Mouse (Mus musculus) forebrain, embryonic 14.5 days (tissue): ENCODE results near the gene Hoxb8. TPM values are rescaled to one million over a fixed set of nuclear protein-coding genes. Genes with fewer than 3 reads are reported as not detected.

Source experiments
- ATAC-seq: fragments of 200-750 bp; cut with Nextera tagmentation; 2 replicates; pipeline ENCODE4 v1.8.0; 2017; ENCODE audit warnings: mild to moderate bottlenecking, moderate library complexity
- DNase-seq: peaks from one replicate; pipeline ENCODE4 v3.0.0-alpha.2; 2015; ENCODE audit warnings: low spot score
- H3K27ac ChIP-seq: fragments of 300-500 bp; sonication (generic); 2 replicates; pipeline ENCODE4 v1.5.1; 2014; ENCODE audit warnings: low read depth, mild to moderate bottlenecking, control low read depth, low read length, moderate library complexity
- H3K27me3 ChIP-seq: fragments of 300-500 bp; sonication (generic); replicated peaks from 2 replicates; pipeline ENCODE4 v1.6.1; 2014; ENCODE audit warnings: low read length, control low read depth, mixed read lengths; ENCODE audit not compliant: control insufficient read depth, insufficient read depth
- H3K36me3 ChIP-seq: fragments of 300-500 bp; sonication (generic); 2 replicates; pipeline ENCODE4 v1.6.1; 2014; ENCODE audit warnings: low read length, control low read depth; ENCODE audit not compliant: control insufficient read depth, insufficient read depth
- H3K4me1 ChIP-seq: fragments of 300-500 bp; sonication (generic); 2 replicates; pipeline ENCODE4 v1.6.1; 2014; ENCODE audit warnings: antibody characterized with exemption, low read length, control low read depth; ENCODE audit not compliant: control insufficient read depth, insufficient read depth
- H3K4me2 ChIP-seq: fragments of 300-500 bp; sonication (generic); 2 replicates; pipeline ENCODE4 v1.6.1; 2014; ENCODE audit warnings: mild to moderate bottlenecking, control low read depth, low read length
- H3K4me3 ChIP-seq: fragments of 300-500 bp; sonication (generic); 2 replicates; pipeline ENCODE4 v1.5.1; 2014; ENCODE audit warnings: low read depth, low read length, control low read depth
- H3K9ac ChIP-seq: fragments of 300-500 bp; sonication (generic); 2 replicates; pipeline ENCODE4 v1.6.1; 2014; ENCODE audit warnings: mild to moderate bottlenecking, low read length, control low read depth, moderate library complexity
- H3K9me3 ChIP-seq: fragments of 300-500 bp; sonication (generic); replicated peaks from 2 replicates; pipeline ENCODE4 v1.6.1; 2016; ENCODE audit warnings: low read length, control low read depth, mixed read lengths; ENCODE audit not compliant: control insufficient read depth
- WGBS: fragments of 180-500 bp; shearing (Covaris S2); extraction: QIAGEN DNeasy Blood & Tissue Kit; methylation state at CpG from one replicate; pipeline ENCODE4 v1.1.7; 2014; 5-methylcytosine and 5-hydroxymethylcytosine counted together
- microRNA counts: library from miRNA; unstranded; fragments of <30 nt; microRNA quantifications from one replicate; lab custom pipeline; 2016
- microRNA-seq: library from miRNA; unstranded; fragments of <30 nt; microRNA quantifications from one replicate; pipeline ENCODE4, GENCODE M21; 2016
- polyA plus RNA-seq: library from polyadenylated mRNA; unstranded; fragments of >200 nt; fragmentation: Nextera tagmentation; extraction: Ambion mirVana; gene quantifications from 2 replicates; pipeline ENCODE4 v1.2.1, GENCODE M21; 2014

Hoxb8 gene
- polyA plus RNA-seq, 1 experiment from 2014 or later, result not detected

GRCm38 (mm10) chr11:96332618-96333032 lies 50.9 kb downstream of the Hoxb8 start:
- H3K36me3 ChIP-seq, result no peaks in the 10 kb centered on the region
- no peak overlapping the region for H3K27ac ChIP-seq
- H3K4me2 ChIP-seq, result no peak overlapping the region
- no peaks in the 10 kb centered on the region for H3K9me3 ChIP-seq
- DNase-seq (no peak), ATAC-seq (no peak)
- H3K27me3 ChIP-seq, result peaks cover 100% of the 10 kb centered on the region
- WGBS, result under 1% methylated on average over 28 of the region's 35 CpGs
- H3K9ac ChIP-seq, result no peak overlapping the region
- H3K4me3 ChIP-seq, result no peak overlapping the region
- H3K4me1 ChIP-seq, result no peaks in the 10 kb centered on the region

- Histone ChIP-seq H3K27ac (no peak overlapping the region), H3K36me3 (no peaks in the 10 kb centered on the region), H3K9ac (no peak overlapping the region), H3K4me2 (no peak overlapping the region), H3K9me3 (no peaks in the 10 kb centered on the region), H3K27me3 (peaks cover 100% of the 10 kb centered on the region), H3K4me1 (no peaks in the 10 kb centered on the region), H3K4me3 (no peak overlapping the region)
- WGBS, result 3% methylated on average over 17 of the region's 17 CpGs
- ATAC-seq (no peak), DNase-seq (no peak)
Observed at GRCm38 (mm10) chr11:96333241-96334001, 51.7 kb downstream of the Hoxb8 start.

GRCm38 (mm10) chr11:96334002-96334364 lies 52.3 kb downstream of the Hoxb8 start:
- Histone ChIP-seq H3K4me2 (no peak overlapping the region), H3K9ac (no peak overlapping the region), H3K4me1 (no peaks in the 10 kb centered on the region), H3K27ac (no peak overlapping the region), H3K9me3 (no peaks in the 10 kb centered on the region), H3K27me3 (peaks cover 100% of the 10 kb centered on the region), H3K36me3 (no peaks in the 10 kb centered on the region), H3K4me3 (no peak overlapping the region)
- ATAC-seq, result no peak
- DNase-seq, result no peak
- 0% methylated on average over 2 of the region's 2 CpGs for WGBS

MicroRNAs encoded within 50 kb of the gene (microRNA counts, 519-probe panel; counts per million panel counts)
- microRNA mmu-miR-10a (lab: Ali Mortazavi, UCI), result 2,992 counts per million, percentile 24 among the panel's probes with 10 or more counts
- microRNA mmu-miR-196a (lab: Ali Mortazavi, UCI), result not detected

Small RNA genes within 50 kb of the gene (microRNA-seq; reads per million reads assigned to microRNA genes)
- 388 reads per million, percentile 73 among the genes with 10 or more reads in this experiment for gene Mir10a
- not detected for gene Mir196a-1

Other genes with a start within 250 kb of the Hoxb8 start
- 58.4 and 68.8 TPM in 2 replicates for gene Snf8, start 247.0 kb upstream of the Hoxb8 start, polyA plus RNA-seq
- gene Ube2z, start 216.5 kb upstream of the Hoxb8 start, polyA plus RNA-seq, result 24.9 and 26.9 TPM in 2 replicates
- gene Atp5g1, start 206.2 kb upstream of the Hoxb8 start, polyA plus RNA-seq, result 606 and 726 TPM in 2 replicates
- 0.14 TPM in 1 of 2 replicates, not detected in the other for gene Calcoco2, start 169.9 kb upstream of the Hoxb8 start, polyA plus RNA-seq
- gene Ttll6, start 148.1 kb upstream of the Hoxb8 start, polyA plus RNA-seq, result 0.06 and 0.15 TPM in 2 replicates
- not detected in 2 replicates for gene Hoxb13, start 87.6 kb upstream of the Hoxb8 start, polyA plus RNA-seq
- not detected in 2 replicates for gene Hoxb9, start 10.4 kb upstream of the Hoxb8 start, polyA plus RNA-seq
- not detected in 2 replicates for gene Hoxb7, start 4.7 kb downstream of the Hoxb8 start, polyA plus RNA-seq
- not detected in 2 replicates for gene Hoxb6, start 10.6 kb downstream of the Hoxb8 start, polyA plus RNA-seq
- gene Hoxb5, start 21.4 kb downstream of the Hoxb8 start, polyA plus RNA-seq, result 0.15 TPM in 1 of 2 replicates, not detected in the other
- not detected in 2 replicates for gene Hoxb4, start 36.4 kb downstream of the Hoxb8 start, polyA plus RNA-seq
- gene Hoxb3, start 41.4 kb downstream of the Hoxb8 start, polyA plus RNA-seq, result not detected in 2 replicates
- not detected in 2 replicates for gene Hoxb2, start 68.6 kb downstream of the Hoxb8 start, polyA plus RNA-seq
- not detected in 2 replicates for gene Hoxb1, start 83.8 kb downstream of the Hoxb8 start, polyA plus RNA-seq
- 2.4 and 2.8 TPM in 2 replicates for gene Skap1, start 182.7 kb downstream of the Hoxb8 start, polyA plus RNA-seq